Mouse (Mus musculus) CD4-positive, CD25-positive, alpha-beta regulatory T cell, adult 4 months (primary cell): Measurements from ENCODE around the gene Spata48. TPM values are rescaled to one million over a fixed set of nuclear protein-coding genes. Genes with fewer than 3 reads are reported as not detected.

Experiments
- ATAC-seq: one replicate; pipeline ENCODE4 v1.8.0; 2017
- polyA plus RNA-seq, 2 experiments: library from polyadenylated mRNA; unstranded; fragments of 100-300 nt; shearing (Covaris generic); gene quantifications; one replicate each; pipeline ENCODE4 v1.2.1; 2017

The Spata48 gene
- polyA plus RNA-seq, result under 1 TPM in 1 of 2 experiments, not detected in 1; 0.90 TPM

DNA sequence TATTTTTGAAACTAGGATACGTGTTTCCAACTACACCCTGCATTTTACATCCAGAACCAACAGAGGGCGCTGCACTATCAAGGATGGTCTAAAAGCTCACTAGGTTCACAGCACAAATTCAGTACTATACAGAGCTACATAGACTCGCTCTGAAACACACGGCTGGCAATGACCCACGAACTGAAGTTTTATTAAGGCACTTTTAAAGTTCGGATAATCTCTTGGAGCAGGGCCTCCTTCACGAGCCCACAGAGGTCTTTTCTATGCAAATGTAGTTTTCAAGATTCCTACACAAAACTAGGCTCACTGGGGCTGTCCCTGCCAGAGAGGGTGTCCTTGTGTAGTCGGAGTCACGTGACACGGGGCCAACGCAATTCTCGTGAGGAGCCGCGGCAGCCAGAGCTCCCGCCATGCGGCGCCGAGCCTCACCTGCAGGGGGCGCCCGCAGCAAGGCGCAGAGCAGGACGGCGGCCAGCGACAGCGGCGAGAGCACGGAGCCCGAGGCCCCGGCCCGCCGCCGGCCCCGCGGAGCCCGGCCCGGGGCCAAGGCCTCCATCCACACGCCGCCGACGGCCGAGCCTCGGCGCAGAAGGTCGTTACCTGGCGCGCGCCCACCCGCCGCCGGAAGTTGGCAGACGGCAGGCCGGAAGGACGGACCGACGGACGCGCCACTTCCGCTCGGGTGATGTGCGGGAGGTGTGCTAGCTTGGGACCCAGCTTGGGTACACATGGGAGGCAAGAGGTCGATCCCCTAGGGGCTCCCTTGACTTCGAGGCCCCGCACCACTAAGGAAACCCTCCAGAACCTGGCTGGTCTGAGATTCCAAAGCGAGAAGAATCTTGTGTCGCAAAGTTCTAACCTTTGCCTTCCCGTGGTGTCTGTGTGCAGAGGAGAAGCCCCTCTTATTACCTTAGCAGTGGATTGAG is at the start of gene Spata48, which contains the start of gene Zpbp:
Gene Spata48 (plus strand): TSS at position 460 of the 926 bp plus-strand sequence.
Gene Zpbp (minus strand): TSS at position 774 of the 926 bp plus-strand sequence.
- peak; percentile 94 for ATAC-seq

DNA sequence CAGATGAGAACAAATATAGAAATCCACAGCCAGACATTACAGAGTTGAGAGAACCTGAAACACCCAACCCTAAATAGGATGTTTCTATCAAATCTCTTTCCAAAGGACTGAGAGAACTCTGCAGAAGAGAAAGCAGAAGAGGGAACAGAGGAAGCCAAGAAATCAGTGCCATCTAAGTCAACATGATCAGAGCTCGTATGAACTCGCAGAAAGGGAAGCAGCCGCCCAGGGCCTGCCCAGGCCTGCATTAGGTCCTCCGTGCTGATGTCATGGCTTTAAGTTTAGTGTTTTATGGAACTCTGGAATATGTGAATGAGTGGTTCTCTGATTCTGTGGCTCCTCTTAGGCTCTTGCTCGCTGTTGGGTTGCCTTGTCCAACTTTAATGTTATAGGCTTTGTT is 47.7 kb upstream of the Spata48 start:
- ATAC-seq, result no peak

DNA sequence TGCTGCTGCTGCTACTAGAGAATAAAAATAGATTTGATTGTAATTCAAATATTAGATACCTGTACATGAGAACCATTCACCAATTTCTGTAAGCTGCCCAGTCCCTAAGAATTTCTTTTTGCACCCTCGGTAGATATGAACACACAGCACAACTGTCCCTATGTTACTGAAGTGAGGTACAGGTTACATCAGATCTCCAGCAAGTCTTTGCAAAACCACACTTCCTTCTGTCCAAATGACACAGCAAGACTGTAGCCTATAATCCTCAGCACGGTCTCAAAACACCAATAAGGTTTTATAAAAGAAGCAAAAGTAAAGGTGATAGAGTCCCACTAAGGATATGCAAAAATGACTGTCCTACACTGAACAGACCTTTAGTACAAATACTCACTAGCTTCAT is 44.5 kb upstream of the Spata48 start:
- ATAC-seq, result no peak

DNA sequence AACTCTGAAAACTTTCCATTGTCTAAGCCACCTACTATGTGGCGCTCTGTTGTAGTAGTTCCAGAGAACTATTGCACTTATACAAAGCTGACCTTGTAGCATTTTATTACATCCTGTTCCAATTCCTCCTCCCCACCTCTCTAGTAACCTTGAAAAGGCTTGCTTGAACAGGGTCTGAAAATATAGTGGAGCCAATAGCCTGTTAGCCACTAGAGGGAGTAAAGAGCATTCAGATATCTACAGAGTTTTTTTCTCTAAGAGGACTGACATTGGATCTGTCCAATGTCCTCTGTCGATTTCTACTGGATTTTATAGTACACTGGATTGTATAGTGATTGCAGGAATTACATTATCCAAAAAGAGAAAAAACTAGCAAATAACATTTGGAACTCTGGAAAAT is 6.9 kb upstream of the Spata48 start:
- ATAC-seq, result peak; percentile 87

DNA sequence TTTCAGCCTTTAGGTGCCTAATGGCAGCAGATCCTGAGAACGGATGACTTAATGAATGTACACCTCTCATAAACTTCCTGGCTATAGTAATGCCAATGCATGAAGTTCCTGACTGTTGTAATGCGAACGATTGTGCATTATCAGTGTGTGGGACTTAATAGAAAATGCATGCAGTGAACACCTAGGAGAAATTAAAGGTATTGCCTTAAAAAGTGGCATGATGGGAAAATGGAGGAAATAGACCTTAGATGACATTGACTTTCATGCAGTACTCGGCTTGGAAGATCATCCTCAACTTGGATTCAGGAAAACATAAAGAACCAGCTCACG is 632 bp downstream of the Spata48 start:
- ATAC-seq, result peak; percentile 1

DNA sequence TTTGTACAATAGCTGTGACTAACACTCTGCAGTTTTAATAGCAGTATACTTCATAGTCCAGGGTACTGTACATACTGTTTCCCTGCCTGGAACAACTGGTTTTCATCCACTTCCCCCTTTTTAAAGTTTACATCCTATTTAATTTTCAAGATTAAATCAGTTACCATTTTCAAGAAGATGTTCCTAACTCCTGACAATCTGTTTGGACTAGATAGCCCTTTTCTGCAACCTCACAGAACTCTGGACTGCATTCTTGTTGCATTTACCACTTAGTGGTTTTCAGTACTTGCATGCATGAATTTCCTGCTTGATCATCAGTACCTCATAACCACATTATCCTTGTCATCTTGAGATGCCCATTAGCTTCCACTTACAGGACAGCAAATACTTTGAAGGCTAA is 7.0 kb downstream of the Spata48 start:
- ATAC-seq, result no peak

DNA sequence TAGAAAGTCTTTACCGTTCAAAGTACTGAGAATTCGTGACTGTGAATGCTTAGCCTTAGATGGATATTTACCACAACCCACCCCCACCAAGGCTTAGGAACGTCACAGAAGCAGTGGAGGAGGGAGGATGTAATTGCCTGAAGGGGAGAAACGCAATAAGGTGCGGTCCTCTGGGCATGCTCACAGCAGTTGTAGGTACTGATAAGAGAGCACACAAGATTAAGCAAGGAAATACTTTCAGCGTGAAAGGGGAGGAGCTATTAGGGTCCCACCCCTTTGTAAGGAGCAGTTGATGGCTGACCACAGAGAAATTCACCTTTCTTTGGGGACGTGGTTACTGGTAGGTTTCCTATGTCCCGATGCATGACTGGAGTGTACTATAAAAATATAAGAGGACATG is 22.5 kb downstream of the Spata48 start:
- ATAC-seq, result no peak

DNA sequence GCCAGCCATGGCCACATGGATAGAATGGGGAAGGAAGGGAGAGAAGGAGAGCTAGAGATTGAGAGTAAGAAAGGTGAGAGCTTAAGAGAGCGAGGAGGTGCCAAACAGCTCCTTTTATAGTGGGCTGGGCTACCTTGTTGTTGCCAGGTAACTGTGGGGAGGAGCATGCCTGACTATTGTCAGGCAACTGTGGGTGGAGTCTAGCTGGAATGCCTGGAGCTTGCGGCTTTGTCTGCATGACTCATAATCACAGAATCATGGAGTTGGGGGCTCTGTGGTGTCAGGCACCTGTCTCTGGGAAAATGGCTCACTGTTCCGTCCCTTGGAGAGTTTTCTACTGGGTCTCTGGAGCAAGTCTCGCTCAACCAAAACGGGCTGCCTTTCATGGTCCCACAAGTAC is 30.1 kb downstream of the Spata48 start:
- no peak for ATAC-seq

DNA sequence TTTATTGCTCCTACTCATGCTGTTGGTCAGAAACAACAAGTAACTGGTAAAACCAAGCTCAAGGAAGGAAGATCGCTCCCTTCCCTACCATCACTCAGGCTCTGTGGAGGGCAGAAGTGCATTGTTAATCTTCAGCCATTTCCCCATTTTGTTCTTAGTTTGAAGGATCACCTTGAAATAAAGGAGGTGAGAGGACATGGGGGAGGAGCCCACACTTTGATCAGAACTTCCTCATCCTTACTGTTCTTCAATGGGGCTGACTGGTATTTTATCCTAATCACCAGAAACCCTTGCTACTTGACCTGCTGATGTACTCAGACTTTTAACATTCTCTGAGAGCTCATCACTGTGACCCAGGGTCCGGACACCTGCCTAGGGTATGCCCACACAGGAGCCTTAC is 33.8 kb downstream of the Spata48 start:
- no peak for ATAC-seq

DNA sequence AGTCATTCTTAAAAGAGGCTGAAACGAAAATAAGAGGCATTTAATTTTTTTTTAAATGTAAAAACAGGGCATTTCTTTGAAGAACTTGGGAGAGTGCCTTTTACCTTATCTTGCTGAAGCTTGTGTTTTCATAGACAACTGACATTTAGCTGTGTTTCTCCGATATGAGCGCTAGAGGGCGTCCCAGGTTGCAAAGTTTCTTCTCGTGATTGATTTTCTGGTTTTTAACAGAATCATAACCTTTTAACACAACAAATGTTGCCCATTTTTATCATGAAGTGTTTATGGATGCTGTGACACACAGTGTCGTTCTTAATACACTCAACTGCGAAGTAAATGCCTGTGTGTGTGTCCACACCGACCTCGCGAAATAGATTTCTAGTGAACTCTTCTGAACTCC is 38.0 kb downstream of the Spata48 start:
- peak; percentile 74 for ATAC-seq

DNA sequence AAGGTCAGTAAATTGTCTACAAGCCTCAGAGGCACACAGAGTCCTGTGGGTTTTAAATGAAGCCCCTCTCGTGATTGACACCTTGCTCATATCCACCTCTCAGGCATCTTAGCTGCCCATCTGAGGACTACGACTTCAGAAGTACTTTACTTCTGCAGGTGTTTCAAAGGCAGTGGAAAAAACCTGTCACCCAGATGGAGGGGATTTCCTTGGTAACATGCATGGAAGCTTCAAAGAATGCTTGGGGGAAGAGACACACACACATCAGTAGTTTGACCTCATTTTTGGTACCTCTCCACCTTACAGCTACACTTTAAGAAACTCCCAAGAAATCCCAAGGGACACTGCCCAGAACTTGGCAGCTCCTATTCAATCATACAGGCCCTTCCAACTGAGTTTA is 44.3 kb downstream of the Spata48 start:
- peak; percentile 92 for ATAC-seq

DNA sequence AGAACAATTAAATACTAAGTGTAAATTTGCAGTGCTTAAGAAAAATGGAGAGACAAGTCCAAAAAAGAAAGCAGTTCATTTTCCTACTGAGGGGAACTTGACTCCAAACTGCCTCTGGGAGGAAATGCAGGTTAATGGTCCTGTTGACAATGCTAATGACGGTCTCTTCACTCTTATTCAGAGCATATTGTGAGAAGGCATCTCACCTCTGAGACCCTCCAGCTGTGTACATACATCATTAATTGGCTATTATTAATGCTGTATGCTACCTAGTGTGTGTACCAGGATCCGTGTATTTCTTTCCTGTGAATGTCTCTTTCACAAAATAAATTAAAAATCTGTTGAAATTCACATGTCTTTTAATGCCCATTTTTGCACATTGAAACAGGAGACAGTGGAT is 47.5 kb downstream of the Spata48 start:
- ATAC-seq, result no peak

DNA sequence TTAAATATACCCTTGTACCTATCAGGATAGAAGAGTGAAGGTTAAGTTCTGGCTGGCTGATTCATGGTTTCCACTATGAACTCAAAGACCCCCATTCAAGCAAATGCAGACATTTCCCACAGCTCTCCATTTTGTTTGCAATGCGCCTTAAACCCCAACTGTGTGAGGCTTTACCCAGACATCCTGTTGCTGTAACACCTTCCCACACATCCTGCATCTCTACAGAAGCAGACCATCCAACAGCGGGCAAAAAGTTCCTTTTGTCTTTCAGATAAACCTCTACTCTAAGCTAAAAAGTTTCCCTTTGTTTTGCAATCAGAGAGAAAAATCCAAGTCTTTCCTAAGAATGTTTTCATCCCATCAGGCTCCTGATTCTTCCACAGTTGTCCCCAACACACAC is 50.2 kb downstream of the Spata48 start:
- peak; percentile 76 for ATAC-seq

DNA sequence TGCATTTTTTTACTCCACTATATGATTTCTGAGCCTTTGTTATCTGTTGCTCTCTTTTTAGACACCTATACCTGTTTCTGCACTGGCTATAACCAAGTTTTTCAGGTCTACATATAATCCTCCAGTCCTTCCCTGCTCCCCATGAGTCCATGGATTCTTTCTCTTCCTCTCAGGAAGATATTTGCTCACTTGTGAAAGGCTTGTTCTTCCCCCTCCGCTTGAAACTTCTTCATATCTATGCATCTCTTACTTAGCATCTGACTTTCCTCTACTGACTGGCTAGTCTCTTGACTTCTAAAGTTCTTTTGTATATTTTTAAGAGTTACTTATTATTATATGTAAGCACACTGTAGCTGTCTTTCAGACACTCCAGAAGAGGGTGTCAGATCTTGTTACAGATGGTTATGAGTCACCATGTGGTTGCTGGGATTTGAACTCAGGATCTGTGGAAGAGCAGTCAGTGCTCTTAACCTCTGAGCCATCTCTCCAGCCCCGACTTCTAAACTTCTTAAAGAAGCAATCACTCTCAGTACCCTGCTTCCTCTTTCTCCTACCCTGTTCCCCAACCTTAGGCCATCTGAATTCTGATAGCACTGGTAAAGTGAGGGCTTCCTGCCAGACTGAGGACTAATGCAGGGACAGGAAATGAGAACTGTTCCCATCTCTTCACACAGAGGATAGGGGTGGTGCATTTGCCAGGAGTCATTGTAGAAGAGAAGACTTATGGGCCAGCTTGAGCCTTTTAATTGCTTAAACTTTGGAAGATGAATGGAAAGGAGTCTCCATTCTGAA is 51.3 kb downstream of the Spata48 start:
- ATAC-seq, result peak; percentile 56

DNA sequence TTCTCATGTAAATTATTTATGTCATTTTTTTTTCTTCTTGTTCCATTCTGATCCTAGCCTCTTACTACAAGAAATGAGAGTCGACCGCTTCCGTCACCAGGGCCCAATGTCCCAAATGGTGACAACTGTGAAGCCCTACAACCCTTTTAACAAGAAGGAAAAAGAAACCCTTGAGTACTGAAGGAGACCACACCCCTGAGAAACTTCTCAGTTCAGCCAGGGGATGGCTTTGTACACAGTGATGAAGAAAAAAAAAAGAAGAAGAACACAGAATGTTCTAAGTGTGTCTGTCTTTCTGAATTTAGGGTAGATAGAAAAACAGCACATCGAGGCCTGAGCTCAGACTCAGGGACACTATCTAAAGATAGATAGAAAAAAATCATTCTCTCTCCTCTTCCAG is 53.0 kb downstream of the Spata48 start:
- no peak for ATAC-seq

DNA sequence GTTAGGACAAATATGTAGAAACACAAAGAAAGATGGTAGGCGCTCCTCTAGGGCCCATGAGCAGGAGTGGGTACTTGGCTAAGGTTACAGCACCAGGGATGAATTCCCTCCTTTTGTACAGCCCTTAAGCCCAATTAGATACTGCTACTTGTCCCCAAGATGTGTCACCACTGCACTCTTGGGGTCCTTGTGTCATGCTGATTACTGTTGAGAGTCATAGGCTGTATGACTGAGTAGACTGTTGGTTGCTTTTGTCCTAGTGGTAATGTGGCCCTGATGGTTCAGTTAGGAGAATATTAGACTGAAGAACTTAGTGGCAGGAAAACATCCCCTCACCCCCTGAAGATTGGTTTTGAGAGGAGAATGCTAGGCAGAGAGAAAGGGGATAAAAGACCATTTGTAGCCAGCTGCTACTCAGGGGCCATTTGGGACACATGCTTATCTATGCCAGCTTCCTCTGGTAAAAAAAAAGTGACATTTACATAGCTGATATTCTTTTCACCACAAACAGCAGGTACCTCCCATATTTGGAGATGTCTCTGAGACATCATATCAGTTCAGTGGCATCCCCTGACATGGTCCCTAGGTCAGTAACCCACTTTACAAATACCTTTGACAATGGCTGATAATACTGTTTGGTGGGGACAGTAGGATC is 56.0 kb downstream of the Spata48 start:
- ATAC-seq, result no peak

DNA sequence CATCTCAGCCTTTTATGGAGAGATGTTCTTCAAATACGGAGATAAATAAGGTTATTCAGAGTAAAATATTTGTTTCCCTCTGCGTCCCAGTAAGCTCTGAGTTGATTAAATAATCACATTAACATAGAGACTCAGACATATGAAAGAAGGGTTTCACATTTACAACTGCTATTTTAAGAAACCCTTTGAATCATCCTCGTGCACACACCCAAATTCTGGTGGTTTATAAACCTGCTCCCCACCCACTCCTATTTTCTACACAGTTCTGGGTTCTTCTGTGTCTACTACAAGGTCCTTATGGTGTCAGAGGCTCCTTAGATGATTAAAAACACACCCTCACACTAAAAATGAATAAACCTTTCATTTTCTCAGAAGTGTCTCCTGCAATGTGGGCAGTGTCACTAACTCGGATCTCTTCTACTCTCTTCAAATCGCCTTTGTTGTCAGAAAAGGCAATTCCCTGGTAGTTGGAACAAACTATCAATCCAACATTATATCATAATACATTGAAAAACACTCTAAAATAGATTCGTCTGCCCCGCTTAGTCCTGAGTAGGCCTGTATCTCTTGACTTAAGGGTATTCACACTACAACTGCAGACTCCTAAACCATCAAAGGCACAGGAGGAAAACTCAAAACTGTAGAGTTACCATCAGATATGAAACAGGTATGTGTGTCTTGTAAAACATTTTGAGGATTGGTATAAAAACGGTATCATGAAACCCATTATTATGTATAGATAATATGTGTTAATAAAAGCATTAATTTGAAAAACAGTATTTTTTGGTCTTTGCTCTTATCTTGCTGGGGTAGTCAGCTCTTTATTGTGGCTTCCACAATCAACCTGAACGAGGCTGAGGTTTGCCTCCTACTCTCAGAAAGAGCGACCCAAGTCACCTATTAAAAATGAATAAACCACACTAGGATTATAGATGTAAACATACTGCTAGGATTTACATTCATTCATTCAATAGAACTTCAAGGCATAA is 57.7 kb downstream of the Spata48 start:
- peak; percentile 31 for ATAC-seq

DNA sequence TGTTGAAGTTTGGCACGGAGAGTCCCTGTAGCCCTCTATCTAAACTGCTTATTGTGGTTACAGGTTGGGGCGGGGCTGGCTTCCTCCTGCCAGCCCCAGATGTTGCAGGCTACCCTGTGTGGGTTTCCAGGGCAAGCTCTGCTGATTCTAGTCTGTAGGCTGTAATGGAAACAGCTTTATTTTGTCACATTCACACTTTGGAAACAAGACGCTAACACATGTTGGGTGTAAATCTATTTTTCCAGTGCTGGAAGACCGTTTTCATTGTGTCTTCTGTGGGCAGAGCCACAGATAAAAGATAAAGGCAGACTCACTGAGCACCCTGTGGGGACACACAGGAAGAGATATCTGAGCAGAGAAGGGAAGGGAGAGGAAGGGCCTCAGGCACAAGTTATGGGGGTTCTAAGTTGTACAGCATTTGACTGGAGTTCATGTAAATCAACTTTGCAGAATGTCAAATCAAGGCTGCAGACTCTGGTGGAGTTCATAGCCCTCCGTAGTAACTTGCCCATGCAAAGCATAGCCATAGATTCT is 60.1 kb downstream of the Spata48 start:
- peak; percentile 88 for ATAC-seq

DNA sequence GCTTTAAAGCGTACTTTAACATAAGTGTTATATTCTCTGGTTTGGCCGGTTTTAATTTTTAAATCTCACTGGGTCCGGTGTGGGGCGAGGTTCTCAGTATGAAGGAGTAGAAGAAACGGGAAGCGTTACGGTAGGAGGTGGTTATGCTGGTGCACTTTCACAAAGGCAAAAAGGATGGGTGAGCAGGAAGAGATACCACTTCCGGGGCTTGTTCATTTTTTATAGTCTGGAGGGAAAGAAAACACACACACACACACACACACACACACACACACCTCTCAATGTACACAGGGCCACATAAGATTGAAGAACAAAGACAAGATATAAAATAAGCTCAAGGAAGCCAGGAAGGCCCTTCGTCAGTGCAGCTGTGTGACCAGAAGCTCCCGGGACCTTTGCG is 66.9 kb downstream of the Spata48 start:
- ATAC-seq, result peak; percentile 94

DNA sequence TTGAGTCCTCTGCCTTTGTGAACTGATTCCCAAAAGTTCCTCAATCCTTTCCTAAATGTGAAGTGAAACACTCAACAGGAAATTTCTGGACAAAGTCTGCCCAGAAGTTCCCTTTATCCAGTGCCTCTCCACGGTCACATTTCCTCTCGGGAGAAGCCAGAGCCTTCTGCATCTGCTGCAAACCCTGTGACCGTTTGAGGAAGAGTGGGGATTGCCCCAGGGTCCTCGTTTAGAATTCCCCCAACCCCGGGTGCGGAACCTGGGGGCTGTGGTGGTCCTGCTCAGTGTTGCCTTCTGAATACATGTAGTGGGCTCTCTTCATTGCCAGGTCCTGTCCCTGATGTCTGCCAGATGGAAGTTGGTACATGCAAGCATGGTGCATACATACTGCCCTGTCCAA is 67.3 kb downstream of the Spata48 start:
- ATAC-seq, result peak; percentile 21

DNA sequence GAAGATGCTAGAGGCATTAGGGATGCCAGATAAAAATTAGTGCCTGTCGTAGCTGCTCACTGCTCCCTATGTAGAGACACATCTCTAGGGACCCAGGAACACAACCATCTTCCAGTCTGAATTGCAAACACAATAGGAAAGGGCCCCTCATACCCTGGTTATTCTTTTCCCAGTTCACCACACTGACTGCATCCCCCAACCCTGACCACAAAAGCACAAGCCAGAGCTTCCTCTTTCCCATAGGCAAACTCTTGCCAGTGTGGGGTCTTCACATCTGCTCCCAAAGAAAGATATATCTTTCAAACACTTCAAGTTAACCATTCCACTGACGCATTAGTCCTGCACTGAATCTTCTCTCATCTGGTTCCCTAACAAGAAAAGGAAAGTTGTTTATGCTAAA is 68.2 kb downstream of the Spata48 start:
- ATAC-seq, result no peak

DNA sequence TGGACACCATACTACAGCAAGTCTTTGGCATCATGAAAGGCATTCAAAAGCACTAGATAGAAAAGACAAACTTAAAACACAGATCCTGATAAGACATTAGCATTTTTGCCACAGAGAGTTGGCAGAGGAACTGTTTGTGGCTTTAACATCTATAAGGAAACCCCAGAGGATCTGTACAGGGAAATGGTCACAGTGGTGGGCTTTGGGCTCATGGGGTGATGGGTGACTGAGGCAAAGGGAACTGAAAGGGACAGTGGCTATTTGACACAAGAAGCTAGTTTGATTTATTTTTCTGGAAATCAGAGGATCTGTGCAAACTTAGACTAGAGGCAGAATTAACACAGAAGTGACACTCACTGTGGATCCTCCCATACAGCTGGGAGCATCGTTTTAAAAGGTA is 74.4 kb downstream of the Spata48 start:
- ATAC-seq, result no peak
